Mouse (Mus musculus): ENCODE measurements around the gene Olfr1166. TPM values are rescaled to one million over a fixed set of nuclear protein-coding genes. Genes with fewer than 3 reads are reported as not detected.
"Not testable (repeated sequence)": the region's sequence is repeated elsewhere in the genome, so short reads cannot be mapped to it uniquely, and the experiment has no call there.

Olfr1166 gene
- not detected for polyA plus RNA-seq (2012; fragmentation: generic; extraction: Trizol)

- no peak within 1 kb of the TSS for H3ac ChIP-seq (ENCODE audit: control insufficient read depth, insufficient read length)
- H3K27me3 ChIP-seq (ENCODE audit: control insufficient read depth, insufficient read depth, insufficient read length) = no peaks in the 10 kb centered on the region
- TF ChIP-seq REST (IDR thresholded peaks at IDR 0.05; ENCODE audit: insufficient read depth, insufficient read length) (no peak), TCF3 (IDR thresholded peaks at IDR 0.05; ENCODE audit: insufficient read length, low read depth) (no peak), MYOG (IDR thresholded peaks at IDR 0.05; ENCODE audit: control insufficient read depth in 1 of 3, insufficient read depth in 1 of 3, insufficient read length in 2 of 3, low read depth in 2 of 3) (no peak), E2F4 (IDR thresholded peaks at IDR 0.05; ENCODE audit: insufficient read depth) (no peak), MYOD1 (IDR thresholded peaks at IDR 0.05; ENCODE audit: control insufficient read depth in 1 of 3, insufficient read length in 2 of 3, low read depth in 2 of 3) (no peak), MAX (IDR thresholded peaks at IDR 0.05; ENCODE audit: low read depth) (no peak), SRF (IDR thresholded peaks at IDR 0.05; ENCODE audit: control insufficient read depth, insufficient read length, low read depth) (no peak), POLR2AphosphoS2 (IDR thresholded peaks at IDR 0.05; ENCODE audit: insufficient read length, low read depth) (no peak), POLR2A (IDR thresholded peaks at IDR 0.05; ENCODE audit: insufficient read length, low read depth) (no peak), TCF12 (IDR thresholded peaks at IDR 0.05; ENCODE audit: insufficient read depth, poor library complexity, severe bottlenecking) (no peak), USF1 (IDR thresholded peaks at IDR 0.05; ENCODE audit: low read depth) (no peak), CEBPB (IDR thresholded peaks at IDR 0.05; ENCODE audit: insufficient read depth, poor library complexity, severe bottlenecking) (no peak)
- no peaks in the 10 kb centered on the region for H3K79me2 ChIP-seq (ENCODE audit: control insufficient read depth, insufficient read depth)
- H3K4me3 ChIP-seq = no peak within 1 kb of the TSS
- H3K36me3 ChIP-seq (ENCODE audit: control insufficient read depth, insufficient read depth) = no peaks in the 10 kb centered on the region
- H3K4me2 ChIP-seq (ENCODE audit: low read depth) = no peak within 1 kb of the TSS
These were observed at the start of gene Olfr1166 for GRCm38 (mm10) chr2:88128172-88128571. Olfr1166 (minus strand) TSS chr2:88128272.

- H3K36me3 ChIP-seq (ENCODE audit: control insufficient read depth, insufficient read depth); H3K79me2 ChIP-seq (ENCODE audit: control insufficient read depth, insufficient read depth); H3K4me2 ChIP-seq (ENCODE audit: low read depth); H3ac ChIP-seq (ENCODE audit: control insufficient read depth, insufficient read length); H3K27me3 ChIP-seq (ENCODE audit: control insufficient read depth, insufficient read depth, insufficient read length); H3K4me3 ChIP-seq: not testable (repeated sequence)
These were observed 27.0 kb upstream of the Olfr1166 start, which contains the start of gene Olfr1167 for GRCm38 (mm10) chr2:88155093-88155492. Olfr1167 (minus strand) TSS chr2:88155193.

- H3K4me3 ChIP-seq = no peak within 1 kb of the TSS
- no peaks in the 10 kb centered on the region for H3K36me3 ChIP-seq (ENCODE audit: control insufficient read depth, insufficient read depth)
- no peak within 1 kb of the TSS for H3ac ChIP-seq (ENCODE audit: control insufficient read depth, insufficient read length)
- TF ChIP-seq E2F4 (IDR thresholded peaks at IDR 0.05; ENCODE audit: insufficient read depth) (no peak), MAX (IDR thresholded peaks at IDR 0.05; ENCODE audit: low read depth) (no peak), REST (IDR thresholded peaks at IDR 0.05; ENCODE audit: insufficient read depth, insufficient read length) (no peak), MYOG (IDR thresholded peaks at IDR 0.05; ENCODE audit: control insufficient read depth in 1 of 3, insufficient read depth in 1 of 3, insufficient read length in 2 of 3, low read depth in 2 of 3) (no peak), CEBPB (IDR thresholded peaks at IDR 0.05; ENCODE audit: insufficient read depth, poor library complexity, severe bottlenecking) (no peak), MYOD1 (IDR thresholded peaks at IDR 0.05; ENCODE audit: control insufficient read depth in 1 of 3, insufficient read length in 2 of 3, low read depth in 2 of 3) (no peak), SRF (IDR thresholded peaks at IDR 0.05; ENCODE audit: control insufficient read depth, insufficient read length, low read depth) (no peak), TCF3 (IDR thresholded peaks at IDR 0.05; ENCODE audit: insufficient read length, low read depth) (no peak), USF1 (IDR thresholded peaks at IDR 0.05; ENCODE audit: low read depth) (no peak), POLR2AphosphoS2 (IDR thresholded peaks at IDR 0.05; ENCODE audit: insufficient read length, low read depth) (no peak), TCF12 (IDR thresholded peaks at IDR 0.05; ENCODE audit: insufficient read depth, poor library complexity, severe bottlenecking) (no peak), POLR2A (IDR thresholded peaks at IDR 0.05; ENCODE audit: insufficient read length, low read depth) (no peak)
- no peaks in the 10 kb centered on the region for H3K27me3 ChIP-seq (ENCODE audit: control insufficient read depth, insufficient read depth, insufficient read length)
- H3K79me2 ChIP-seq (ENCODE audit: control insufficient read depth, insufficient read depth) = no peaks in the 10 kb centered on the region
- H3K4me2 ChIP-seq (ENCODE audit: low read depth) = no peak within 1 kb of the TSS
These were observed 34.2 kb downstream of the Olfr1166 start, which contains the start of gene Olfr1164 for GRCm38 (mm10) chr2:88093866-88094265. Olfr1164 (minus strand) TSS chr2:88093966.

Other genes with a start within 250 kb of the Olfr1166 start
- gene Olfr1153, start 233.3 kb downstream of the Olfr1166 start, polyA plus RNA-seq (2012; fragmentation: generic; extraction: Trizol) = not detected
- gene Olfr1154, start 223.1 kb downstream of the Olfr1166 start, polyA plus RNA-seq (2012; fragmentation: generic; extraction: Trizol) = not detected
- not detected for gene Olfr1155, start 183.1 kb downstream of the Olfr1166 start, polyA plus RNA-seq (2012; fragmentation: generic; extraction: Trizol)
- not detected for gene Olfr1156, start 175.2 kb downstream of the Olfr1166 start, polyA plus RNA-seq (2012; fragmentation: generic; extraction: Trizol)
- gene Olfr1157, start 160.0 kb downstream of the Olfr1166 start, polyA plus RNA-seq (2012; fragmentation: generic; extraction: Trizol) = not detected
- gene Olfr74, start 153.6 kb downstream of the Olfr1166 start, polyA plus RNA-seq (2012; fragmentation: generic; extraction: Trizol) = not detected
- not detected for gene Olfr1158, start 138.2 kb downstream of the Olfr1166 start, polyA plus RNA-seq (2012; fragmentation: generic; extraction: Trizol)
- not detected for gene Olfr1160, start 120.0 kb downstream of the Olfr1166 start, polyA plus RNA-seq (2012; fragmentation: generic; extraction: Trizol)
- gene Olfr1161, start 105.5 kb downstream of the Olfr1166 start, polyA plus RNA-seq (2012; fragmentation: generic; extraction: Trizol) = not detected
- gene Olfr73, start 90.6 kb downstream of the Olfr1166 start, polyA plus RNA-seq (2012; fragmentation: generic; extraction: Trizol) = not detected
- not detected for gene Olfr1162, start 77.1 kb downstream of the Olfr1166 start, polyA plus RNA-seq (2012; fragmentation: generic; extraction: Trizol)
- not detected for gene Olfr1163, start 56.4 kb downstream of the Olfr1166 start, polyA plus RNA-seq (2012; fragmentation: generic; extraction: Trizol)
- not detected for gene Olfr1164, start 34.3 kb downstream of the Olfr1166 start, polyA plus RNA-seq (2012; fragmentation: generic; extraction: Trizol)
- not detected for gene Olfr1167, start 26.9 kb upstream of the Olfr1166 start, polyA plus RNA-seq (2012; fragmentation: generic; extraction: Trizol)
- not detected for gene Olfr1168, start 53.6 kb upstream of the Olfr1166 start, polyA plus RNA-seq (2012; fragmentation: generic; extraction: Trizol)
- not detected for gene Olfr1170, start 100.1 kb upstream of the Olfr1166 start, polyA plus RNA-seq (2012; fragmentation: generic; extraction: Trizol)
- not detected for gene Olfr1173, start 151.6 kb upstream of the Olfr1166 start, polyA plus RNA-seq (2012; fragmentation: generic; extraction: Trizol)
- gene Olfr1174-ps, start 186.9 kb upstream of the Olfr1166 start, polyA plus RNA-seq (2012; fragmentation: generic; extraction: Trizol) = not detected
- not detected for gene Olfr1175-ps, start 198.9 kb upstream of the Olfr1166 start, polyA plus RNA-seq (2012; fragmentation: generic; extraction: Trizol)
- gene Olfr1176, start 208.4 kb upstream of the Olfr1166 start, polyA plus RNA-seq (2012; fragmentation: generic; extraction: Trizol) = not detected
- gene Olfr1177-ps, start 218.2 kb upstream of the Olfr1166 start, polyA plus RNA-seq (2012; fragmentation: generic; extraction: Trizol) = not detected

All from myocyte (in vitro differentiated cells).